In genomic region chr6:85346028-85346634, GRCm38 (mm10) we compare ENCODE assay signal across 8 mouse cellular contexts. TPM values are rescaled to one million over a fixed set of nuclear protein-coding genes. Genes with fewer than 3 reads are reported as not detected.
A peak's percentile ranks its signal among the peaks of the same experiment; 100 is the strongest.
DNase-seq lines count a peak whose midpoint lies in the region; ATAC-seq lines count a peak whose summit lies in the region.

No protein-coding gene starts in this region.

- peak; percentile 96 for ATAC-seq in common myeloid progenitor, adult 5-6 weeks (replicated peaks; ENCODE audit: low read depth, poor library complexity, severe bottlenecking)
- peak; percentile 91 for ATAC-seq in inflammation-experienced regulatory T-cells, adult 6 months

- DNase-seq in adipocyte (ENCODE audit: low spot score), result peak; percentile 96
- peak; percentile 85 for DNase-seq in gastrocnemius, postnatal 10 days
- peak; percentile 55 to 79 for DNase-seq in left cerebral cortex, adult 8-10 months (ENCODE audit: low spot score in 2 of 2)
- DNase-seq in mesoderm, embryonic 11.5 days (ENCODE audit: low read depth, low spot score), result peak; percentile 92
- DNase-seq in right cerebral cortex, postnatal 36 days (ENCODE audit: low spot score in 2 of 2), result peak; percentile 78 to 81
- peak; percentile 65 to 83 for DNase-seq in urinary bladder, postnatal 36 days (ENCODE audit: low spot score in 2 of 2)

RNA-seq across cellular contexts. Expression of gene Sfxn5, which starts 12.9 kb away (rescaled TPM):
- total RNA-seq in common myeloid progenitor, adult 5-6 weeks (2017), result 2.0 and 3.2 TPM in 2 replicates
- 1 to 10 TPM; 2.8 to 5.1 TPM for total RNA-seq in gastrocnemius, postnatal 10 days (2021)
- polyA plus RNA-seq in inflammation-experienced regulatory T-cells, adult 6 months (2017; shearing (Covaris generic)), result 1 to 10 TPM; 1.4 to 3.3 (median 2.1) TPM
- total RNA-seq in left cerebral cortex, adult 8-10 months (2022), result 100 to 1,000 TPM; 177 to 201 (median 188) TPM

RNA-seq across cellular contexts. Expression of gene Rab11fip5, which starts 28.3 kb away (rescaled TPM):
- 5.9 and 6.3 TPM in 2 replicates for total RNA-seq in common myeloid progenitor, adult 5-6 weeks (2017)
- total RNA-seq in gastrocnemius, postnatal 10 days (2021), result 10 to 100 TPM; 36.9 to 42.1 TPM
- under 1 TPM; 0.50 to 0.67 (median 0.66) TPM for polyA plus RNA-seq in inflammation-experienced regulatory T-cells, adult 6 months (2017; shearing (Covaris generic))
- total RNA-seq in left cerebral cortex, adult 8-10 months (2022), result 10 to 100 TPM; 76.8 to 87.2 (median 83.1) TPM

Comparison
In these comparisons a context has a peak if more than half of its experiments do, and no peak if none do; other contexts are left out.
1. Peak in every context shown above with its lines: DNase-seq and ATAC-seq.
2. RNA of gene Sfxn5, which starts 12.9 kb away (total RNA-seq): 177 to 201 TPM in left cerebral cortex, adult 8-10 months; 2.8 to 5.1 TPM in gastrocnemius, postnatal 10 days and 2.0 to 3.2 TPM in common myeloid progenitor, adult 5-6 weeks; every median in the first group is over 10 times any median in the second.